Mouse (Mus musculus): ENCODE measurements at regions not wholly inside any gene's neighbourhood (a gene's known extent, or its start where the extent isn't known, plus 50 kb on each side); places are given as distances from the start of the nearest gene placed in this dataset.

- DNase-seq (ENCODE audit: low spot score), result no peak
These were observed 408.0 kb downstream of the Prr30 start for GRCm38 (mm10) chr14:100792094-100792493.

- DNase-seq (ENCODE audit: low spot score), result no peak
These were observed 418.2 kb downstream of the Prr30 start for GRCm38 (mm10) chr14:100781882-100782281.

GRCm38 (mm10) chr14:100753951-100754350 lies 446.2 kb downstream of the Prr30 start:
- peak; percentile 74 for DNase-seq (ENCODE audit: low spot score)

GRCm38 (mm10) chr14:100752746-100753145 lies 447.4 kb downstream of the Prr30 start:
- DNase-seq (ENCODE audit: low spot score), result no peak

- peak; percentile 79 for DNase-seq (ENCODE audit: low spot score)
These were observed 450.2 kb downstream of the Prr30 start for GRCm38 (mm10) chr14:100749737-100750541.

- no peak for DNase-seq (ENCODE audit: low spot score)
These were observed 450.8 kb upstream of the Klf12 start for GRCm38 (mm10) chr14:100735276-100735675.

- no peak for DNase-seq (ENCODE audit: low spot score)
These were observed 444.0 kb upstream of the Klf12 start for GRCm38 (mm10) chr14:100728433-100728832.

- DNase-seq (ENCODE audit: low spot score), result no peak
These were observed 443.2 kb upstream of the Klf12 start for GRCm38 (mm10) chr14:100727701-100728100.

- no peak for DNase-seq (ENCODE audit: low spot score)
These were observed 440.5 kb upstream of the Klf12 start for GRCm38 (mm10) chr14:100724962-100725361.

GRCm38 (mm10) chr14:100720667-100721066 lies 436.2 kb upstream of the Klf12 start:
- DNase-seq (ENCODE audit: low spot score), result no peak

- no peak for DNase-seq (ENCODE audit: low spot score)
These were observed 430.5 kb upstream of the Klf12 start for GRCm38 (mm10) chr14:100714952-100715351.

GRCm38 (mm10) chr14:100713999-100714471 lies 429.6 kb upstream of the Klf12 start:
- DNase-seq (ENCODE audit: low spot score), result no peak

- peak; percentile 45 for DNase-seq (ENCODE audit: low spot score)
These were observed 429.1 kb upstream of the Klf12 start for GRCm38 (mm10) chr14:100713592-100713991.

GRCm38 (mm10) chr14:100665361-100665955 lies 381.0 kb upstream of the Klf12 start:
- no peak for DNase-seq (ENCODE audit: low spot score)

GRCm38 (mm10) chr14:100664180-100664579 lies 379.7 kb upstream of the Klf12 start:
- no peak for DNase-seq (ENCODE audit: low spot score)

GRCm38 (mm10) chr14:100642076-100642475 lies 357.6 kb upstream of the Klf12 start:
- DNase-seq (ENCODE audit: low spot score), result no peak

GRCm38 (mm10) chr14:100634521-100634920 lies 350.0 kb upstream of the Klf12 start:
- no peak for DNase-seq (ENCODE audit: low spot score)

- no peak for DNase-seq (ENCODE audit: low spot score)
These were observed 347.2 kb upstream of the Klf12 start for GRCm38 (mm10) chr14:100631676-100632075.

- DNase-seq (ENCODE audit: low spot score), result no peak
These were observed 345.7 kb upstream of the Klf12 start for GRCm38 (mm10) chr14:100630197-100630596.

GRCm38 (mm10) chr14:100627523-100627922 lies 343.0 kb upstream of the Klf12 start:
- no peak for DNase-seq (ENCODE audit: low spot score)

- no peak for DNase-seq (ENCODE audit: low spot score)
These were observed 335.2 kb upstream of the Klf12 start for GRCm38 (mm10) chr14:100619656-100620030.

- DNase-seq (ENCODE audit: low spot score), result peak; percentile 27
These were observed 334.5 kb upstream of the Klf12 start for GRCm38 (mm10) chr14:100618793-100619655.
